Mouse (Mus musculus): ENCODE data around the gene Glt28d2.
"Not testable (repeated sequence)": the region's sequence is repeated elsewhere in the genome, so short reads cannot be mapped to it uniquely, and the experiment has no call there.

The Glt28d2 gene

DNA sequence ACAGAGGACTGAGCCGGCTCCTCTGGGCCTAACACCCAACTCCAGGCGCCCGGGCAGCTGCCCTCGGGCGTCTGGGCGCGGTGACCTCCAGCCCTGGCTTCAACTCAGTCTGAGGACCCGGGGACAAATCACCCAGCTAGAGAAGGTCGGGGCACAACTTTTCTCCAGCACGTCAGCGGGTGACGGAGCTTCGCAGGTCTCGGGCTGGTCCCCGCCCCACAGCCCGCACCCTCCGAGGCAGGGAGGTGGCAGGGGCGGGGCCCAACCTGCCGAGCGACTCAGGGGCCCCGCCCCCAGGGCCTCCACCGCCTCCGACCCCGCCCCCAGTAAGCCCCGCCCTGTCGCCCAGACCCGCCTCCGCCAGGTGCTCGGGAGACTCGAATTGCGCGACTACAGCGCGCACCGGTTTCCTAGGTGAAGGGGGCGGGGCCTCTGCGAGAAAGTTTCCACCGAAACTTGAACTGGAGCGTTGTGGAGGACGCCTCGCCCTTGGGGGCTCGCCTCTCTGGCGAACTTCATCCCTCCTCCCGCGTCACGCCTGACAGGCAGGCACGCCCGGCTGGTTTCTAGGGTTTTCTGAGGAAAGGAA lies at the start of gene Glt28d2, which contains the start of gene Gm37240:
Gene Glt28d2 (minus strand): TSS at position 278 of the 589 bp plus-strand sequence.
Gene Gm37240 (minus strand): TSS at position 280 of the 589 bp plus-strand sequence.
- peak; percentile 12 for DNase-seq (ENCODE audit: low spot score)

DNA sequence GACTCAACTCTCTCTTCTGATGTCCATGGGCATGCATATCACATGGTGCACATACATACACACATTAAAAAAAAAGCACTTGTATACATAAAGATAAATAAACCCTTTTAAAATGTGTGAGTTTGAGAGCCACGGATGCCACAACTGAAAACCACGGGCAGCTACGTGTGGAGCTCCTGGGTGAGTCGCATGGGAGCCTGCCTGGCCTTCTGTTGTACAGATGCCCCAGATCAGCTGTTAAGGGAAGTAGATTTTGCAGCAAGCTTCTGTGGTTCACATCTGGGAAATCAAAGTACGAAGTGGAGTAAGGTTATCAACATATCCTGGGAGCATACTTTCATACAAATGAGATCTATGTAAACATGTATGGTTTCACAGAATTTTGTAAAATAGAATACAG lies 46.3 kb upstream of the Glt28d2 start:
- no peak for DNase-seq (ENCODE audit: low spot score)

GRCm38 (mm10) chr3:85931859-85932258 lies 44.5 kb upstream of the Glt28d2 start:
- no peak for DNase-seq (ENCODE audit: low spot score)

DNA sequence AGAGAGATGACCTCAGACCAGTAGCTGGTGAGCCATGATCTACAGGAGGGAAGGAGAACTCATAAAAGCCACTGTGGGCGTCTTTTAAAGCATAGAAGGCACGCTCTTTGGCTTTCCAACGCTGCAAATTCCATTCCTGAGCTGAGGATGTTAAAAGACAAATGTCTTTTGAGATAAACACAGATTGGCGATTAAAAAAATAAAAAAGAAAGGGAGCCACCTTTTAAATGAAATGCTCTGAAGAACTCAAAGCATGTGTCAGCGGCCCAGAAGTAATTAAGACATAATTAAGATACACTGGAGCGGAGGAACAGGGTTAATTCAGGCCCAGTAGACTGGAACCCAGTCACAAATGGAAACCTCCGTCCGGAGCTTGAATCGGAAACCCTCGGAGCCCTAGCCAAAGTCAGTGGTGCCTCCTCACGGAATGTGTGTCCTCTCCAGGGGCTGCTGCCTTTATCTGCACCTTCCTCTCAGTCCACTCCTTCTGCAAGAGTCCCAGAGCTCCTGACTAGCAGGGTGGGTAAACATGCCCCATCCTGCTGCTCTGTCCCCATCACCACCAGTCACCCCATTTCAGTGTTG lies 43.4 kb upstream of the Glt28d2 start:
- no peak for DNase-seq (ENCODE audit: low spot score)

- no peak for DNase-seq (ENCODE audit: low spot score)
Observed at GRCm38 (mm10) chr3:85929711-85930110, 42.4 kb upstream of the Glt28d2 start.

DNA sequence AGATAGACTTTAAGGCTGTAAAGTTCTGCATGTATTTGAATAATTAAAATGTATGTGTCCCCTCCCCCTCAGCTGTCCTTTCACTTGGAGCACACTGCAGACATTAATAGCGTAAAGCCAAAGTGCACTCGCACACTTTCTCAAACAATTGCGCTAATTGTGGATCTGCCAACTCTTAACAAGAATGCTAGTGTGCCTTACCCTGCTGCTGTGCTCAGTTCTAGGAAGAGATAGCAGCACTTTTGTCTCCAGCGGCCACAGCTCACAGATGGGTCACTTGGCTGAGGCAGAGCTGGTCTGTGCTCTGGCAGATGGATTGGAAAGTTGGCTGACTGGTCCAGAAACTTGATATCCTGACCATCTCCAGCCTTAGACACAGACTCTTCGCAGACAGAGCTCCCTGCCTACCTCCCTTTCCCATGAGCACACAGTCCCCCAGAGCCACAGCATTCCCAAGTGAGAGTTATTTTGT lies 40.9 kb upstream of the Glt28d2 start:
- DNase-seq (ENCODE audit: low spot score): peak; percentile 55

DNA sequence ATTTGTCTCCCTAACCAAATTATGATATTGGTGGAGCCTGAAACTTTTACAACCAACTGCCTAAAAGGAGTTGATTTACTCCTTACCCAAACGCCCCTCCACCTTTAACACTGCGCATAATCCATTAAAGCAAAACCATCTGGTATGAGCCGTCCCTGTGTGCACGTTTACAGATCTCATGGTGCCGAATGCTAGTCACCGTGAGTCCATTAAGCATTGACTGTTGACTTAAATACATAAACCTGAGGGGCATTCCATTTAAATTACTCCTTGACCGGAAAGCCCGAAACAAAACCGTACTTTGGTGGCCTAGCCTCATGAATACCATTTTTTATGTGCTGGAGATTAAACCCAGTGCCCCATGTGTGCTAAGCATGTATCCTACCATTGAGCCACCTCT lies 40.0 kb upstream of the Glt28d2 start:
- DNase-seq (ENCODE audit: low spot score): no peak

GRCm38 (mm10) chr3:85923954-85924945 lies 36.9 kb upstream of the Glt28d2 start:
- peak; percentile 65 for DNase-seq (ENCODE audit: low spot score)

- no peak for DNase-seq (ENCODE audit: low spot score)
Observed at GRCm38 (mm10) chr3:85923343-85923742, 36.0 kb upstream of the Glt28d2 start.

DNA sequence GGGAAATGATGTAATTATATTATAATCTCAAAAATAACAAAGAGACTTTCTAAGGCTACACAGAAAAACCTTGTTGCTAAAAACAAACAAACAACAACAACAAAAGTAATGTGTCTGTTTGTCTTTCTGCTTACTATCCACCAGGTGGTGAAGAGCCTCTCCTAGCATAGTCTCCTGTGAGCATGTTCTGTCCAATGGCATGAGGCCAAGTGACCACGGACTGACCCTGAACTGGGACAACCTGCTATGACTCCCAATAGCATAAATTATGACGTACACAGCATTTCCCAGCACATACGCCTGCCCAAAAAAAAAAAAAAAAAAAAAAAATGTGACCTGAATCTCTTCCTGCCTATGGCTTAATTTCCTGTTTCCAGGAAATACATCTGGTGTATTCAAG lies 35.0 kb upstream of the Glt28d2 start:
- DNase-seq (ENCODE audit: low spot score): no peak

DNA sequence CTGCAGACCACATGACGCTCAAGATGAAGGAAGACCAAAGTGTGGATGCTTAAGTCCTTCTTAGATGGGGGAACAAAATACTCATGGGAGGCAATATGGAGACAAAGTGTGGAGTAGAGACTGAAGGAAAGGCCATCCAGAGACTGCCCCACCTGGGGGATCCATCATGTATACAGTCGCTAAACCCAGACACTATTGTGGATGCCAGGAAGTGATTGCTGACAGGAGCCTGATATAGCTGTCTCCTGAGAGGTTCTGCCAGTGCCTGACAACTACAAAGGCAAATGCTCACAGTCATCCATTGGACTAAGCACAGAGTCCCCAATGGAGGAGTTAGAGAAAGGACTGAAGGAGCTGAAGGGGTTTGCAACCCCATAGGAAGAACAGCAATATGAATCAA lies 33.4 kb upstream of the Glt28d2 start:
- not testable (repeated sequence) for DNase-seq (ENCODE audit: low spot score)

DNA sequence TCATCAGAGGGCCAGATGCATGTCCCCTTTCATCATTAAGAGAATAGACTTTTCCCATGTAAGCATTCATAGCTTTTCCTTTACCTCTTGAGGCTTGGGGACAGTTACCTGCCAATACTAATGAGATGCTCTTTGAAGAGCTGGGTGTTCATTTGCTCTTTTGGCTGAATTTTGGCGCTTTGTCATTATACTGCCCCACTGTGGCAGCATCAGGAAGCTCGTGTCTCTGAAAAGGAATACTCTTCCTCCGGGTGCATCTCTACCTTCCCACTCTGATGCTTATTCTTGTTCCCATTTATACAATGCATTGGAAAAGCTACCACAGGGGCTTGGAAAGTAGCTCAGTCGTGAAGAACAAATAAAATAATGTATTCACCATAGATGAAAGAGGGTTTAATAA lies 30.3 kb upstream of the Glt28d2 start:
- DNase-seq (ENCODE audit: low spot score): no peak

DNA sequence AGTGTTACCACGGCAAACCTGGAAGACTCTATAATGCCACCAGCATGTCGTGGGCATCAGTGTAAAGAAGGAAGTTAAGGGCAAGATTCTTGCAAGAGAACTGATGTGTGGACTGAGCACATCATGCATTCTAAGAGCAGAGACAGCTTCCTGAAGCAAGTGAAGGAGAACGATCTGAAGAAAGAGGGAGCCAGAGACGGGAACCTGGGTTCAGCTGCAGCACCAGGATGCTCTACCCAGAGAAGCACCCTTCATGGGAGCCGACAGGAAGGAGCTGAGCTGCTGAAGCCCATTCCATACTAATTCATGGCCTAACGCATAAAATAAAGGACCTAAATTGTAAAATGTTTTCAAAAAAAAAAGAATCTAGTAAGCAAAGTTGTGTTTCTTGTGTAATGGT lies 27.5 kb upstream of the Glt28d2 start:
- no peak for DNase-seq (ENCODE audit: low spot score)

DNA sequence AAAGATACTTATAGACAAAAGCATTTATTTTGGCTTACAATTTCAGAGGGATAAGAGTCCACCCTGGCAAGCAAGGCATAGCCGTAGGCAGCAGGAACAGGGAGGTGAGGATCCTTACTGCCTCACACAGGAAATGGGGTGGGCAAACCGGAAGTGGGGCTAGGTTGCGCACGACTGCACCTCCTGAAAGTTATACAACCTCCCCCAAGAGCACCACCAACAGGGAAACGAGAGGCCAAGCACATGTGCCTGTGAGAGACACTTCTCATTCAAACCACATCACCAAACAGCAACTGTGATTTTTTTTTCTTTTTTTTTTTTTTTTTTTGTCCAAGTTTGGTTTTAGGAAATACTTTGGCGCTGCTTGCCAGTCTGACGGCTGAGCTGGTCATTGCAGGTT lies 19.8 kb upstream of the Glt28d2 start:
- DNase-seq (ENCODE audit: low spot score): no peak

GRCm38 (mm10) chr3:85904371-85904770 lies 17.1 kb upstream of the Glt28d2 start:
- no peak for DNase-seq (ENCODE audit: low spot score)

DNA sequence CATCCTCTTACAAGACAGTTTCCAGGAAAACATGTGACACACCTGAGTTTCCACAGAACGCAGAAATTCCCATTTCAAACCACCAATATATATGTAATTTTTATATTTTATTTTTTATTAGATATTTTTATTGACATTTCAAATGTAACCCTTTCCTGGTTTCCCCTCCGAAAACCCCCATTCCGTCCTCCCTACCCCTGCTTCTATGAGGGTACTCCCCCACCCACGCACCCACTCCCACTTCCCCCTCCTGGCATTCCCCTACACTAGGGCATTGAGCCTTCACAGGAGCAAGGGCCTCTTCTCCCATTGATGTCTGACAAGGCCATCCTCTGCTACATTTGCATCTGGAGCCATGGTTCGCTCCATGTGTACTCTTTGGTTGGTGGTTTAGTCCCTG lies 7.7 kb upstream of the Glt28d2 start:
- DNase-seq (ENCODE audit: low spot score): no peak

GRCm38 (mm10) chr3:85891571-85891970 lies 4.3 kb upstream of the Glt28d2 start:
- DNase-seq (ENCODE audit: low spot score): no peak

DNA sequence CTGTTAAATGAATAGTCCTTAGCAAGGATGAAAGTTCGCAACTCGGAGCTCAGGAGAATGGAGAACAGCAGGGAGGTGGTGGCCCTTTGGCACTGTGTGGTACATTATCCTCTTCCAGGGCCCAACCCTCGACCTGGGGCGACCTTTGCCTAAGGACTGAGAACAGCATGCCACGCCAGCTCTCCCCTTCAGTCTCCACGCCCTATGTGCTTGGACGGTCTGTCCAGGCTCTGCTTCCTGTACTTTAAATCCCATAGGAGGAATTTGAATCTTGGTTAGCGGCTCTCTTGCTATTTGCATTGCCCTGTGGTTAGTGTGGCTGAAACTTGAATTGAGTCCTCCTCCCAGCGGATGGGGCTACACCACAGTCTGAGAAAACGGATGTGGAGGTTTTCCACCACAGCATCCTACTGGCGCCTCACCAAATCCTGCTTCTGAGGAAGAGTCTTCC lies 930 bp upstream of the Glt28d2 start:
- no peak for DNase-seq (ENCODE audit: low spot score)

GRCm38 (mm10) chr3:85886636-85887238 lies 579 bp downstream of the Glt28d2 start:
- no peak for DNase-seq (ENCODE audit: low spot score)

- DNase-seq (ENCODE audit: low spot score): no peak
Observed at GRCm38 (mm10) chr3:85885906-85886305, 1.4 kb downstream of the Glt28d2 start.

DNA sequence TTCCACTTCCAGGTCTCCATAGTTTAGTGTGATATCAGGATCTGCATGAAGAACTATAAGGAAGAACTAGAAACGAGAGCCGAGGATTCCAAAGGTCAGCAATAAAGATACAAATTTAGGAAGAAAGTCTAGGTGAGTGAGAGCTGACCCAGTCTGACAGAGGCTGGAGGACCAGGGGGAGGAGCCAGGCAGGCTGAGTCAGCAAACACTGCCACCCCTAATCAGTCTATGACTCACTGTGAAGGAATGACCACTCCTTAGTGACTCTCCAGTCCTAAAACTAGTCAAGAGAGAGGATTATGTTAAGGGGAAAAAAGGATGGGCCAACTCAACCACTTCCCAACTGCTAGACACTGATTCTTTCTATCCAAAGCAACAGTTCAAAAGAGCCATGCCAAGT lies 6.6 kb downstream of the Glt28d2 start:
- no peak for DNase-seq (ENCODE audit: low spot score)

DNA sequence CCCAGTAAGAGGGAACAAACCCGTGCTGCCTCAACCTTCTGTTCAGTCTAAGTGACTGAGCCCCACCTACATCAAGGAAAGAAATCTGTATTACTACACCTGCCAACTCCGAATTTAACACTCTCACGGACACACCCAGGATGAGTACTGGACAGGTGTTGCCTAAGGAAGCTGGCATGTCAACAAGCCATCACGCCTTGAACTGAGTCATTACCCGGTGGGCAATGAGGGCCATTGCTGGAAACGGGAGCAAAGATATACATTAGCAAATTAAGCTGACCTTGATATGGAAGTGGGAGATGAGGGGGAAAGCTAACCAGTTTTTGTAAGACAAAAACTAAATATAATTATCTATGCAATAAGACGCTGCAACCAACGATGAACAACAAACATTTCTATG lies 7.2 kb downstream of the Glt28d2 start:
- DNase-seq (ENCODE audit: low spot score): no peak

Data from left cerebral cortex, adult 11 months (tissue).